Comparison of ENCODE assay signal across 9 mouse cellular contexts in genomic region chr19:5956685-5957084, GRCm38 (mm10). TPM values are rescaled to one million over a fixed set of nuclear protein-coding genes. Genes with fewer than 3 reads are reported as not detected.
A peak's percentile ranks its signal among the peaks of the same experiment; 100 is the strongest.
DNase-seq lines count a peak whose midpoint lies in the region; ATAC-seq and TF ChIP-seq lines count a peak whose summit lies in the region.
"Had no signal": no experiment of that assay in that cellular context is flagged by ENCODE, and none has a peak within 500 bp of the region (broad histone marks: within the 10 kb centered on the region; RNA-seq: fewer than 3 reads in every experiment).

No protein-coding gene starts in this region.

- WGBS in limb, embryonic 15.5 days = 18% methylated on average over 3 of the region's 3 CpGs

- peak; percentile 30; the same call in 1 of the 2 replicates for TF ChIP-seq CTCF in testis, adult 2 months (IDR thresholded peaks at IDR 0.05; ENCODE audit: control insufficient read depth, insufficient read depth, insufficient replicate concordance, low read depth, low read length)

- H3K4me2 ChIP-seq in limb, embryonic 15.5 days = no peak overlapping the region

- H3K4me3 ChIP-seq in limb, embryonic 15.5 days = no peak overlapping the region
- no peak overlapping the region for H3K4me3 ChIP-seq in testis, adult 2 months (ENCODE audit: control insufficient read depth, low read depth, low read length)

- peak overlapping the region; percentile 47; the same call in 1 of the 2 replicates for H3K27ac ChIP-seq in limb, embryonic 15.5 days
- no peak overlapping the region for H3K27ac ChIP-seq in testis, adult 2 months (ENCODE audit: control insufficient read depth, insufficient read depth, low read depth, low read length)

- intact Hi-C loops in gastrocnemius, postnatal 36 days (cut with DNase I) = loop anchor here (1.0 kb wide), 1 partner anchor 32 kb away; the partner anchor contains the start of gene Cdc42ep2

- DNase-seq in 3T3-L1 (ENCODE audit: low read depth, low spot score) = peak; percentile 98
- DNase-seq in T-cell, adult 2 months (ENCODE audit: low spot score) = peak; percentile 62
- DNase-seq in cerebellum, postnatal 4 days (ENCODE audit: low spot score in 2 of 2) = peak; percentile 71 to 77
- DNase-seq in gastrocnemius, postnatal 36 days = peak; percentile 71 to 77
- DNase-seq in kidney, adult 18-20 months = peak; percentile 85
- peak; percentile 53 to 74 for DNase-seq in natural killer cell, adult 2 months (ENCODE audit: low spot score in 2 of 2)

- H3K9me3 ChIP-seq in limb, embryonic 15.5 days = no peaks in the 10 kb centered on the region

- H3K9ac ChIP-seq in limb, embryonic 15.5 days = no peak overlapping the region

- no peak for ATAC-seq in limb, embryonic 15.5 days (ENCODE audit: insufficient number of reproducible peaks, low FRiP score, low TSS enrichment, low read depth)

- peaks cover 70% of the 10 kb centered on the region for H3K36me3 ChIP-seq in limb, embryonic 15.5 days
- peaks cover 12% of the 10 kb centered on the region for H3K36me3 ChIP-seq in testis, adult 2 months (ENCODE audit: control insufficient read depth, insufficient read depth, low read length)

- TF ChIP-seq POLR2A in testis, adult 2 months (IDR thresholded peaks at IDR 0.05; ENCODE audit: control insufficient read depth, low read depth, low read length) = no peak

- peaks cover 27% of the 10 kb centered on the region for H3K4me1 ChIP-seq in limb, embryonic 15.5 days
- no peaks in the 10 kb centered on the region for H3K4me1 ChIP-seq in testis, adult 2 months (ENCODE audit: control insufficient read depth, insufficient read depth, low read length)

- H3K27me3 ChIP-seq in limb, embryonic 15.5 days = no peaks in the 10 kb centered on the region
- H3K27me3 ChIP-seq in testis, adult 2 months (ENCODE audit: control insufficient read depth, insufficient read depth, low read length) = no peaks in the 10 kb centered on the region

RNA-seq across cellular contexts. Expression of gene Pola2, which starts 7.3 kb away (rescaled TPM):
- total RNA-seq in gastrocnemius, postnatal 36 days (2021) = 10 to 100 TPM in 1 of 2 experiments, 1 to 10 TPM in 1; 8.6 to 11.6 TPM
- 56.9 and 61.0 TPM in 2 replicates for polyA plus RNA-seq in limb, embryonic 15.5 days (2015; fragmentation: Nextera tagmentation; extraction: Ambion mirVana)
- polyA plus RNA-seq in testis, adult 2 months (2012; rRNA removed) = 31.4 and 32.0 TPM in 2 replicates

RNA-seq across cellular contexts. Expression of gene Slc22a20, which starts 29.3 kb away (rescaled TPM):
- not detected for total RNA-seq in gastrocnemius, postnatal 36 days (2021)
- not detected in 2 replicates for polyA plus RNA-seq in limb, embryonic 15.5 days (2015; fragmentation: Nextera tagmentation; extraction: Ambion mirVana)
- polyA plus RNA-seq in testis, adult 2 months (2012; rRNA removed) = 0.06 TPM in 1 of 2 replicates, not detected in the other
- polyA plus RNA-seq: frontal cortex, adult 2 months had no signal

RNA-seq across cellular contexts. Expression of gene Cdc42ep2, which starts 32.1 kb away (rescaled TPM):
- 10 to 100 TPM; 10.1 to 12.4 TPM for total RNA-seq in gastrocnemius, postnatal 36 days (2021)
- polyA plus RNA-seq in limb, embryonic 15.5 days (2015; fragmentation: Nextera tagmentation; extraction: Ambion mirVana) = 9.2 and 12.6 TPM in 2 replicates
- 0.89 and 0.90 TPM in 2 replicates for polyA plus RNA-seq in testis, adult 2 months (2012; rRNA removed)

RNA-seq across cellular contexts. Expression of gene Dpf2, which starts 43.9 kb away (rescaled TPM):
- total RNA-seq in gastrocnemius, postnatal 36 days (2021) = 10 to 100 TPM; 75.1 to 81.4 TPM
- 117 and 125 TPM in 2 replicates for polyA plus RNA-seq in limb, embryonic 15.5 days (2015; fragmentation: Nextera tagmentation; extraction: Ambion mirVana)
- polyA plus RNA-seq in testis, adult 2 months (2012; rRNA removed) = 63.6 and 69.2 TPM in 2 replicates

RNA-seq across cellular contexts. Expression of gene Capn1, which starts 59.0 kb away (rescaled TPM):
- 10 to 100 TPM; 82.6 to 95.2 TPM for total RNA-seq in gastrocnemius, postnatal 36 days (2021)
- 21.1 and 26.0 TPM in 2 replicates for polyA plus RNA-seq in limb, embryonic 15.5 days (2015; fragmentation: Nextera tagmentation; extraction: Ambion mirVana)
- polyA plus RNA-seq in testis, adult 2 months (2012; rRNA removed) = 2.5 and 3.4 TPM in 2 replicates
